Mouse (Mus musculus) right cerebral cortex, adult 18-20 months (tissue): ENCODE data around the gene Mylk4.

ENCODE experiments used
- DNase-seq: peaks from one replicate; pipeline ENCODE4 v3.0.0; 2022; ENCODE audit warnings: mixed read lengths

Mylk4 gene

DNA sequence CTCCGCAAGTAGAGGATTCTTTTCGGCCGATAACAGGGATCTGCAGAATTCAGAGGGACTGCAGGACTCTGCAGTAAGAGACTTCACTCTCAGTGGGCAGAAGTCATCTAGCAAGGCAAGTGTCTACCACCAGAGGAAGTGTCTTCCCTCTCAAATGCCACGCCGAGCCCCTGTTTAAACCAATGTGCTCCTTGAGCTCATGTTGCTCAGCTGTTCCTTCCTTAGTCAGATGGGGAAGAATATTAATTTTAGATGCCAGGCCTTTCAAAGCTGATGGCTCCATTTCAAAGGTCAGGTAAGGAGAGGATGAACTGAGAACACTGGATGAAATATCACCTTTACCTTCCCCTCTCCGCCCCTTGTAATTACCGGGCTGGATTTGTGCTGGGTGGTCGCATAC lies at the start of gene Mylk4:
Mylk4 (minus strand) TSS at position 139 of the 400 bp plus-strand sequence.
- no peak for DNase-seq

DNA sequence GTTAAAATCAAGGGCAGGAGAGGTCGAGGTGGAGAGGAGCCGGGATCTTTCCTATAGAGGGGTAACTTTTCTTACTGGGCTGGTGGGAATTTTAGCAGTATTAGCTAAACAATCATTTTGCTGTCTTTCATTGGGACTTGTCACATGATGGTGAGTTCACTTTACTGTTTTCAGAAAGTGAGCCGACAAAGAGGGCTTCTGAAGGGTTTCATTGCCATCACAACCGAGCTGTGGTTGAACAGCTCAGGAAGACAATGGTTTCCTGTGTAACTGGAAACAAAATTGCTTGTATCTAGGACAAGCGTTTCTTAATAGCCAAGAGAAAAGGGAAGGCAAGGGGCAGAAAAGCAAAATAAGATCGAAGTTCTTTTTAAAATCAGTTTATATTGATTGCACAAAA lies 49.5 kb upstream of the Mylk4 start:
- DNase-seq: no peak

DNA sequence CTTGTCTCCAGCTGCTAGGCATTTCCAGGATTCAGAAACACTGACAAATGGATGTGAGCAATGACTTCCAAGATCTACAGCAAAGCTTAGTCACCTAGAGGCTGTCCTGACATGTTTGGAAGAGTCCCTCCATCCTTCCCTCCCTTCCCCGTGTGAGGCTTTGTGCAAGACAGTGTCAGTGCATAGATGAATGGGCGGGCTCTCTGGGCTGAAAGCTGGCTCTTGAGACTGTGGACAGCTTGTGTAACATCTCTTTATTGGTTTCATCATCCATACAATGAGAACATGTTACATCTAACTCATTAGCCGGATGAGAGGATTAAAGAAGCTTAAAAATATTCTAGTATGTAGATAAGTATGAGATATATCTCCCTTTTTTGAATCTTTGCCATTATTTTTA lies 49.0 kb upstream of the Mylk4 start:
- no peak for DNase-seq

DNA sequence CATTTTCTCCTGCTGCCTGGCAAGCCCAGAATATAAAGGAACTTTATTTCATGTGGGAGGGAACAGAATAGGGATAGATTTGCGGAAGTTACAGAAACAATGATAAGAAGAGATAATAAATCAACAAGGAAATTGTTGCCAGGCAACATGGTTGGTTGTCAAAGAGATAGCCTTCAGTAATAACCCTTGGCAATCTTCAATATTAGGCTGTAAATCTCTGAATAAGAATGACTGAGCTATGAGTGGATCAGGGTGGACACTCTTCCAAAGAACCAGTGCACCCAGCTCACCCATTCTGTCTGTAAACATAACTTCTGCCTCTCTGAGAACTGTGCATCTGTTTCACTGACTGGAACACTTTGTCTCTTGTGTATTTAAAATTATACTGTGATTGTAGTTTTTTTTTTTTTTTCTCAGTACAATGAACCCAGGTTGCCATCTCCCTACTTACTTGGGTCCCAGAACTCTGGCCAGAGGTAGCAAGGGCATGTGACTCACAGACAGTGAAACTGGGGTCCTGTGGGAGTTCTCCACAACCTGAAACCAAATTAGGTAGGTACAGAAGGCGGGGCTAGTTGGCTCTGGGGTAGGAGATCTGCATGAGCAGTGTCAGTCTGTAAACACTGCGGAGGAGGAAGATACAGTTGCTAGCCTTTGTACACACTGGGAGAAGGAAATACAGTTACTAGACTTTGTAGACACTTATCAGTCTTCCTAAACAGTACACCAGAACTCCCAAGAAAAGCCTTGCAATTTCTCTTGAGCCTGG lies 47.9 kb upstream of the Mylk4 start:
- DNase-seq: no peak

DNA sequence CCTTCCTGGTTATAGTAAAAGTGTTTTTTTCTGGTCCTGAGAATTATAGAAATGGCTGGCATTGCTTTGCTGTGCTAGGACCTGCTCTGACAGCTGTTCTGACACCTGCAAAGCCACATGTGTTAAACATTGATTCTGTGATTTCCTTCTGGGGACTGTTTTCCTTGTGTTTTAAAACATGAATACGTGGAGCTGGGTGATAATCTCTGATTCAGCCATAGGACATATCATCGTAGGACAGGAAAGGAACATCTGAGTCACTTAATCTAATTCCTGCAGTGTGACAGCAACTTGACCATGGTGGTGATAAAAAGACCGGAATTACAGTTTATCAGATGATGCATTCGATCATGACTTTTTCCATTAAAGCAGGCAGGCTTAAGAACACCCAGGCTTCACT lies 45.1 kb upstream of the Mylk4 start:
- DNase-seq: no peak

DNA sequence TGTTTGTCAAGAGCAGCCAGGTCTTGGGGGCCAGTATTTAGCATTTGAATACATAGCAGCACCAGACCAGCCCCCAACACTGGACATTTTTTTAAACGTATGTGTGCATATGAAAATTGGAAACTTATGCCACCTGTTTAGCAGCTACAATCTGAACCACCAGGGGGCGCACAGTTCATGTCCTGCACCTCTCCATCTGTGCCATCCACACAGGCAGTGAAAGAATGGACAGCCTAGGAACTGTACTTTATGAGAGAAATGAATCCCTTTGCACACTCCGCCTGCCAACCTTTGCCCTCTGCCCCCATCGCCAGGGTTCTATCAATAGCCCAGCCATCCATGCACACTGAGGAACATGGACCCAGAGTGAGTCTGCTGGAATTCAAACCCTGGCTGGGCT lies 44.2 kb upstream of the Mylk4 start:
- DNase-seq: peak; percentile 33

DNA sequence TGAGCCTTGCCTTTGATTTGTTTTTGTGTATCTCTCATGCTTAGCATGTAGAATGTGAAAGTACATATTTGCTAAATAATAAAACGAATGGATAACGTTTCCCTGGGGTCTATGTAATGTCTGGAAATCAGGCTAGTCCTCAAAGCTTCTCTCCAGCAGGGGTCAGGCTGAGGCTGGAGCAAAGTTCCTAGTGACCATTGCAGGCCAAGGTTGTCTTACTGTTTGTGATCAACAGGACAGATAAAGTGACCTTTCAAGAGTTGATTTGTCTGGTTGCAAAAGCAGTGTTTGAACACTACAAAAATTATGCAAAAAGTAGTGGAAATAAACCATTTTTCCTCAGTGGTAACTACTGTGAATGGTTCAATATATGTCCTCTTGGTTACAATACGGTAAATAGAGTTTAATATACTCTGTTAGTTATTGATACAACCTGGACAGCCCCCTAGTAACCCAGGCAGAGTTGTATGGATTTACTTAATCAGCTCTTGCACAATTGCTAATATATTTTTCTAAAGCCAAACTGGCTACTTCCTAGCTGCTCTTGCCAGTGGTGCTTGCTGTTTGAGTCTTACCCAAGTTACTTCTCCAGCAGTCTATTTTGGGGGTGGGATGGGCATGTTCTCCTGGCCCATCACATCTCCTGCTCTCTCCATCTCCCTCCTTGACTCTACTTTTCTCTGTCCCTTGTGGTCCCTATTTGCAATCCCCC lies 43.5 kb upstream of the Mylk4 start:
- no peak for DNase-seq

DNA sequence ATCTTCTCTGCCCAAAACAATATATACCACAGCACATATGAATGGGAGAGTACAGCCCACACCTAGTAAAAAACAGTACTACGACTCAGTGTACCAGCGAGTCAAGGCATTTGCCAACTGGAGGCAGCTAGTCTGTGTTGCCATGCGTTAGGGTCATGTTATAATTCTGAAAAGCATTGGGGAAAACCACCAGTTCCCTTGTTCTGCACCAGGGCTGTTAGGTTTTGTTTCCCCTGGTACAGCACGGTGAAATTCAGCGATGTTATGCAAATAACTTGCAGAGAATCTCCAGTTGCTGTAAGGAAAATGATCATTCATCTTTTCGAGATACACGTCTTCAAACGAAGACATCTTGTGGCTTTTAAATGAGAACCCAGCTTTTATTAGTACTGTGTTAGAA lies 41.8 kb upstream of the Mylk4 start:
- no peak for DNase-seq

DNA sequence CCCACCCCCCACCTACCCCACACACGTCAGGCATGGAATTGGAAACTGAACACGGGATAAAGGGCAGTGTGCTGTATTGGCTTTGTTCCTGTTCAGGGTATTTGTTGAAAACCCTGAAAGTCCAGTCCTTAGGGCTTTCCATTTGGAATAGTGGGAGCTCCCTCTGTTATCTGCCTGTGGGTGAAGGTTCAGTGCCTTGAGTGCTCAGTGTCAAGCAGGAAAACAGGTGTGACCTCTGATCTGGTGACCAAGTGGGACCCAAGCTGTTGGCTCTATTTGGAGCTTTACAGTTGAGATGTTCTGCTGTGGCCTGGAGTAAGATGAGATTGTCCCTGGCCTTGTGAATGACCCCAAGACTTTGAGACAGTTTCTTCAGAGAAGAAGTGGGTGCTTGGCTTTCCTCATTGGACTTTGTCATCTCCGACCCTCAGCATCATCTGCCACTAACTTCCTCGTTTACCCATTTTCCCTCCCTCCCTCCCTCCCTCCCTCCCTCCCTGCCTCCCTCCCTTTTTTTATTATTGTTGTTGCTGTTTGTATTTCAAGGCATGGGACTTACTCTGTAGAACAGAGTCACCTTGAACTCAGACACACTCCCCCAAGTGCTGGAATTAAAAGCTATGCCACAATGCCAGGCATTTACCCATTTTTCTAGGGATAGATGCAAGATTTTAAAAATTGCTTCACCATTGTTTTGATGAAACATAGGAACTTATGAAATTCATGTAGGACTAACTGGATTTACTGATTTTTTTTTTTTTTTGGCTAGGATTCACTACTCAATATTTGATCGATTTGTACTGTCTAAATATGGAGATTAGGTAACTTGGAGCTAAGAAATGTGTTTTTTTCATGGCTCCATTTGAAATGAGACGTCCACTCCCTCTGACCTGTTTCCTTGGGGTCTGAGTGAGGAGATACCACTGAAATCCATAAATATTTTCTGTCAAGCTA lies 40.9 kb upstream of the Mylk4 start:
- no peak for DNase-seq

DNA sequence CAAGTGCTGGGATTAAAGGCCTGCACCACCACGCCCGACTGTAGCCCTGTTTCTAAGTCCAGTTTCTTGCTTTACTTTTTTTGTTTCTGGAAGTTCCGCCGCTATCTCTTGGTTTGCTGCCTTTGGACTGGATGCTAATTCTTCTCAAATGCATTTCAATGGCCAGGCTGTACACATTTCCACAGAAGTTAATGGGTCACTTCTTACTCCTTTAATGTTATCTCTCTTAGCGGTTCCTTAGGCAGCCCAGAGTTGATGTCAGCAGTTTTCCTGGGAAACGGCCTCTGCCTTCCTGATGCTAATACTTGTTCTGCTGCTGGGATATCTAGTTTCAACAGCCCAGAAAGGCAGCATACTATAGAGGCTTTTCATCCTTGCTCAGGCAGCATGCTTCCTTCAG lies 39.4 kb upstream of the Mylk4 start:
- DNase-seq: no peak

DNA sequence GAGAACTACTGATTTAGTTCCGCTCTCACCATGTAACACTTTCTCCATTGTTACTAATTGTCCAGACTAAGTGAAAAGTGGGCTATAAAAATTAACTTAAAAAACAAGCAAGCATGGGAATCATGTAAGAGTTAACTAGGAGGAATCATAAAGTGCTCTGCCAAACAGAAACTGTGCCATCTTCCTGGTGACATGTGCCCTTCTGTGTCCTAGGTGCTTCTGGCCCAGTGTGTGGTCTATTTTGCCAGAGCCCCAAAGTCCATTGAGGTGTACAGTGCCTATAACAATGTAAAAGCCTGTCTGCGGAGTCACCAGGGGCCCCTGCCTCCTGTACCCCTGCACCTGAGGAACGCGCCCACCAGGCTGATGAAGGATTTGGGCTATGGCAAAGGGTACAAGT lies 37.9 kb upstream of the Mylk4 start:
- no peak for DNase-seq

DNA sequence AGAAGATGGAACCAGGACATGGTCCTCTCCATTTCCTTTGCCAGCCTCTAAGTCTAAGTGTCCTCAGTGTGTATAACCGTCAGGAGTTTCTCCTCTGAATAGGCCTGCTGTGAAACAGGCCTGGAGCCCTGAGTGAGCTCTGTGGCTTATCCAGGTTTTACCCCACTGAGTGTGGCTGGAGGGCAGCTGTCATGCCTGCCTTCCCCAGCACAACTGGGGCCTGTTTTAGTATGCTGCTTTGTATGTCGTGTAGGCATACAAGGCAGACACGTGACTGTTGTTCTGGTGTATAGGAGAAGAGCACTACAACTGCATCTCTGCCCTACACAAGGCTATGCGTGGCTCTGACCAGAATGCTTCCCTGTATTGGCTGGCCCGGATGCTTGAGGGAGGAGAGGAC lies 36.2 kb upstream of the Mylk4 start:
- DNase-seq: no peak

DNA sequence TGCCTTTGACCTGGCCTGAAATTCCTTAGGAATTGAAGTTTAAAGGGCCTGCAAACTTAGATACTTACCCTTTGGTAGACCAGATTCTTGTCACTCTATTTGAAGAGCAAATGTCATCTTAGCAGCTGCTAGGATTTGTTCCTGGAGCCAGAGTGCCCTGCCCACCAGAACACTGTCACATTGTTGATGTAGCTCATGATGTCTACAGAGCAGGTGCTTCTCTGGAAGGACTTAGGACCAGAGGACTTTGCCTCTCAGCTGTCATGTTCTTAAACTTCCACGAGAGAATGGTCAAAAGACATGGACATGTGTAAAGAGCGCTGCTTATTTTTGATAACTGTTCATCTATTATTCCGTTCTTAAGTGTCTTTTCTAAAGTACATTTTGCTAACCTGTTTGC lies 35.5 kb upstream of the Mylk4 start:
- DNase-seq: no peak

DNA sequence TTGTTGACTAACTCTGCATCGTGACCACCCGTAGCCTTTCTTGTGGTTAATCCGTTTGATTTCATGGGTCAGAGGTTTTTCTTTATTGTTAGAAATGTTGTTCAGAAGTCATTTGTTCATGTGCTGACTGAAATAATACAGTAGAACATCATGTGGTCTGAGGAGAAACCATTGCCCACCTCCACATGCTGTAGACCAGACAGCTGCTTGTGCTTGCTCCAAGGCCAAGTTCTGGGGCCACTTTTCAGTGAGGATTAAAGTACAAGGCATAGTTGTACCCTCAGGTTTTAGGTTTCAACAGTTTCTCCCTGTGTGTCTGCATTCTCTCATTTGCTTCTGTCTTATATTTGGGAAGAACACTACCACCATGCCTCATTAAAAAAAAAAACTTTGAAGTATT lies 23.9 kb upstream of the Mylk4 start:
- no peak for DNase-seq

DNA sequence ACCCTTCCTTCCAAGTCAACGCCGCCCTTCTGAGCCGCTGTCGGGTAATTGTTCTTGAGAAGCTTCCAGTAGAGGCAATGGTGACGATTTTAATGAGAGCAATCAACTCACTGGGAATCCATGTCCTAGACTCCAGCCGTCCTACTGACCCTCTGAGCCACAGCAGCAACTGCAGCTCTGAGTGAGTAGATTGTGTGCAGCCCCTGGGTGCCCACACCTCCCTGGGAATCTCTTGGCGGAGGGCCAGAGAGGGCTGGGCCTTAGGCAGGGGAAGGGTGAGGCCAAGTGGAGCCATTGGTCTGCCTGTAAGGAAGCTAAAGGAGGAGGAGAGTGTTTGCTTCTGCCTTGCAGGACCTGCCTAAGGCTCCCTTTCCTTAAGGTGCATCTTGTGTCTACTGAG lies 23.1 kb upstream of the Mylk4 start:
- DNase-seq: no peak

DNA sequence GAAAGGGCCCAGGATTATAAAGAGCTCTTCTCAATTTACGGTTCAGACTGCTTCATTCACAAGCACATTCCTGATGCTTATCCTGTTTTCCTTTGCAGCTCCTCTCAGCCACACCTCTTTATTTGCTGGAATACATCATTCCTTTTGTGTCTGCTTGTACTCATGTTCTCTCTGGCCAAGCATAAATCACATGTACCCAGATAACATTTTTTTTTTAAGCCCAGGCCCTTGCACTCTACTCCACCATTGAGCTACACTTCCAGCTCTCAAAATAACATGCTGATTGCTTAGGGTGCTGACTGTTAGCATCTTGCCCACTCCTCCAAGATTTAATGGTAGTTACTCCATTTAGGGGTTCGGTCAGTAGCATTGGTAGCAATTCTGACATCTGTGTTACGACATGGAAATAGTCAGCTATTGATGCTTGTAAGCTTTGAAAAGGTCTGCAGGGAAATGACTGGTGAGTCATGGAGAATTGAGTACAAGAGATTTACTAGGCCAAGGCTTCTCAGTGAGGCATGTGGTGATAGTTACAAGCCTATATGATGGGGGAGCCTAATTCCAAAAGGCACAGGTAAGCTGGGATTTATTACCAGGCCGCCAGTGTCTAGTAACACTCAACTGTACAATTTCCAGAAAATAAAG lies 20.1 kb upstream of the Mylk4 start:
- DNase-seq: no peak

DNA sequence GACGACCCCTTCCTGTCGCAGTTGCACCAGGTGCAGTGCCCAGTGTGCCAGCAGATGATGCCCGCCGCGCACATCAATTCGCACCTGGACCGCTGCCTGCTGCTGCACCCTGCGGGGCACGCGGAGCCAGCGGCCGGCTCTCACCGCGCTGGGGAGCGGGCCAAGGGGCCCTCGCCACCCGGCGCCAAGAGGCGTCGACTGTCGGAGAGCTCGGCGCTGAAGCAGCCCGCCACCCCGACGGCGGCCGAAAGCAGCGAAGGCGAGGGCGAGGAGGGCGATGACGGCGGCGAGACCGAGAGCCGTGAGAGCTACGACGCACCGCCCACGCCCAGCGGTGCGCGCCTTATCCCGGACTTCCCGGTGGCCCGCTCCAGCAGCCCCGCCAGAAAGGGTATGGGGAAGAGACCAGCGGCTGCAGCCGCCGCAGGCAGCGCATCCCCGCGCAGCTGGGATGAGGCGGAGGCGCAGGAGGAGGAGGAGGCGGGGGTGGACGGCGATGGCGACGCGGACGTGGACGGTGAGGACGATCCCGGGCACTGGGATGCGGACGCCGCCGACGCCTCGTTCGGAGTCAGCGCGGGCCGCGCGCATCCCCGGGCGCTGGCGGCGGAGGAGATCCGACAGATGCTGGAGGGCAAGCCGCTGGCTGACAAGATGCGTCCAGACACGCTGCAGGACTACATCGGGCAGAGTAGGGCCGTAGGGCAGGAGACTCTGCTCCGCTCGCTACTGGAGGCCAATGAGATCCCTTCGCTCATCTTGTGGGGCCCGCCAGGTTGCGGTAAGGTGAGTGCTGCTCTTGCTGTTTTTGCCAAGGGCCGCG lies 18.7 kb upstream of the Mylk4 start, which contains the start of gene D930007J09Rik:
D930007J09Rik (minus strand) TSS at position 591 of the 823 bp plus-strand sequence.
- peak; percentile 63 for DNase-seq

DNA sequence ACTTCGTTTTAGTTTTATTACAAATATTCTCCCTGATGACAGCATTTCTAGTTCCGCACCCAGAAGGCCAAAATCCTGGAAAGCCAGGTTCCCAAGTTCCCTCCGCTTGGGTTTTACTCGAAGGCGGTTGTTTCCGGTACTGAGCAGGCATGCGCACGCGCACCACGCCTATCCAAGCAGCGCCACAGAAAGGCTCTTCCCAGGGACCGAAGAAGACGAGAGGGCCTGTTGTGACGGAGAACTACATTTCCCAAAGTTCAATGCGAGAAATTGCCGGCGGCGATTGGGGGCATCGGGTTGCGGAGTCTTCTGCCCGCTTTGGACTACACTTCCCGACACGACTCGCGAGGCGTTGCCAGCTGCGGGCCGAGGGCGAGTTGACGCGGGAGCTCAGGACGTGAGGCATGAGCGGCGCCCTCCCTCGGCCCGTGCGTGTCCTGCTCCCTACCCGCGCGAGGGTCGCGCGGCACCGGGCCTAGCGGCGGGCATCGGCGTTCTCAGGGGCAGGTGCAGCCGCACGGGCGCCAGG lies 18.0 kb upstream of the Mylk4 start, which contains the start of gene Wrnip1:
Wrnip1 (plus strand) TSS at position 346 of the 529 bp plus-strand sequence.
- peak; percentile 99 for DNase-seq

DNA sequence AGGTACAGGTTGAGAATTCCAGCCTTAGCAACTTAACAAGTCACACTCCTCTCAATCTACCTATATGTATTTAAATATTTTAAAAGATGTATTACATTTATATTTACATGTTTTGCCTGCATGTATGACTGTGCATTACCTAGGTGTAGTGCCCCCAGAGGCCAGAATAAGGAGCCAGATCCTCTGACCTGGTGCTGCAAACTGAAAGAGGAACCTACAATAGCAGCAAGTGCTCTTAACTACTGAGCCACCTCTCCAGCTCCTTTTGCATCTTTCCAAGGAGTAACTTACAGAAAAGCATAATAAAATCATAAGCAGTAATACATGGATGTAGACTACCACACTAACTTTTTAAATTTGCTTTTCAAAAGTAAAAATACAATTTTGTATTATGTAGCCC lies 17.1 kb upstream of the Mylk4 start:
- DNase-seq: no peak

DNA sequence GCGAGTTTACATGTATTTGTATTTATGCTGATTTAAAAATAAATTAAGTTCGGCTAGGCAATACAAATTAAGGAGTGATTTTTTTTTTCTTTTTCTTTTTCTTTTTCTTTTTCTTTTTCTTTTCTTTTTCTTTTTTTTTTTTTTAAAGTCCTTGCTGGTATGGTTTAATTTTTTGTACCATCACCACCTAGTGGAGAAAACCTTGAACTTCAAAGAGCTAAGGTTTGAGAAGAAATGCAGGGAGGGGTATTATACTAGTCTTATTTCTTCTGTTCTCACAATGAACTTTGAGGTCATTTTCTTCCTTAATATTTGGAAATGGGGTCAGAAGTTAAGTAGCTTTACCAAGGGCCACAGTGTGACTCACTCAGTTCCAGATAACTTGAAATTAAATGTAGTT lies 15.4 kb upstream of the Mylk4 start:
- DNase-seq: no peak

DNA sequence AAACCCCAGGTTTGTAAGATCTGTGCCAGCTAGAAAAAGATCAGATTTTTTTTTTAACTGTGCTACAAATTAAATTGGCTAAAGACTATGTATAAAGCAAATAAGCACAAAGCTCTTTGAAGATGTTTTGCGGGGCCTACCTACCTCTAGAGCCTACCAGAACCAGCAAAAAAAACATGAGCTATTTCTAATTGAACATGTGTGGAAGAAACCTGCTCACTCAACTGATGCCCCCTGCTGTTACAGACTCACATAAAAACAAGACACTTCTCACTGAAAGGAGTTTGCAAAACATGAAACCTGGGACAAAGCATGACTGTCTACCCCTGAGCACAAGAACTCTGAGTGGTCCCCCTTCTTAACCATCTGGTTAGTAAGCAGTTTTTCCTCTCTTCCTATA lies 13.3 kb upstream of the Mylk4 start:
- DNase-seq: no peak

DNA sequence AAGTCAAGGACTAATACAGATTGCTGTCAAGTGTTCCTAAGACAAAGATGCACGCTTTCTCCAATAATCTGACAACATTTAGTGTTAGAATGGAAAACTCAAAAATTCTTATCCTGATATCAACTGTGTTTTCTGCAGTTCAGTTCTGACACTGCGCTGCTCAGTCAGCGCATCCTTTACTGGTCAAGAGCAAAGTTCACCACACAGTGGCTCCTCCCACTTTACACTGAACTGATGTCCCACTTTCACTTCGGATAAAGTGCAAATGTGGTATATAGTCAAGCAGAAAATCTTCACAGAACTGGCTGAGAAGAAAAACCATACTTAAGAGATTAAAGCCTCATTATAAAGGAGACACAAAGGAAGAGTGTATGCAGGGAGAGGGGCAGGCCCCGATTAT lies 11.4 kb upstream of the Mylk4 start:
- no peak for DNase-seq
